Mouse (Mus musculus) inflammation-experienced regulatory T-cells, adult 16 weeks (primary cell): ENCODE measurements around the gene Gm14819. TPM values are rescaled to one million over a fixed set of nuclear protein-coding genes. Genes with fewer than 3 reads are reported as not detected.

Experiments used
- polyA plus RNA-seq: library from polyadenylated mRNA; unstranded; fragments of 100-300 nt; shearing (Covaris generic); gene quantifications from one replicate; pipeline ENCODE4 v1.2.1, GENCODE M21; 2017

Gm14819 gene
- not detected for polyA plus RNA-seq

DNA sequence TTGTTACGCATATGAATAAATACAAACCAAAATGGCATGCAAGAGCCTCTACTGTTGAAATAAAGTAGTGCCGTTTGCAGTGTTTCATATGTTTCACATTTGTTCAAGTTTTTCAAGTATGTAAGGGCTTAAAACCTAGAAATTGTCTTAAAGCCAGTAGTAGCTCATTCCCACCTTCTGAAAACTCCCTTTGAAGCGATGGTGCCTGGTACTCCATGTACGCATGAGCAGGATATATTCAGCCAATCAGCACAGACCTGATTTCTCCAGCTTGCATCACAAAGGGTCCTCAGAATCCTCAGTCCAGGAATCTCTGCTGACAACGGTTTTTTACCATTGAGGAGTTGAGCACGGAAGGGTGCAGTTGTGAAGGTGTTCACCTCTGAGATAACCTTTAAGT, at the start of gene Gm14819:
Gene Gm14819, plus strand, starts transcription at position 301 of the 400 bp plus-strand sequence.

